Mouse (Mus musculus) left cerebral cortex, postnatal 14 days (tissue): ENCODE measurements around the gene Ttc7b. TPM values are rescaled to one million over a fixed set of nuclear protein-coding genes. Genes with fewer than 3 reads are reported as not detected.

Source experiments
- DNase-seq, 2 experiments: peaks; one replicate each; pipeline ENCODE4 v3.0.0; 2021 to 2022; ENCODE audit warnings: low spot score in 2 of 2, mixed read lengths in 1 of 2
- intact Hi-C: fragments of 180-260 bp; cut with DNase I; formaldehyde crosslinking; loops from one replicate; pipeline ENCODE4 v1.15.1; 2025
- total RNA-seq, 2 experiments: library from RNA; stranded (reverse); gene quantifications; 2 replicates each; pipeline ENCODE4 v1.2.3; 2021

The Ttc7b gene
- total RNA-seq, 2 experiments from 2014 or later, result 178 to 200 TPM

- intact Hi-C loops, result no loop called here
- DNase-seq, result no peak
Measured at GRCm38 (mm10) chr12:100372015-100372414, 148.6 kb downstream of the Ttc7b start.

DNA sequence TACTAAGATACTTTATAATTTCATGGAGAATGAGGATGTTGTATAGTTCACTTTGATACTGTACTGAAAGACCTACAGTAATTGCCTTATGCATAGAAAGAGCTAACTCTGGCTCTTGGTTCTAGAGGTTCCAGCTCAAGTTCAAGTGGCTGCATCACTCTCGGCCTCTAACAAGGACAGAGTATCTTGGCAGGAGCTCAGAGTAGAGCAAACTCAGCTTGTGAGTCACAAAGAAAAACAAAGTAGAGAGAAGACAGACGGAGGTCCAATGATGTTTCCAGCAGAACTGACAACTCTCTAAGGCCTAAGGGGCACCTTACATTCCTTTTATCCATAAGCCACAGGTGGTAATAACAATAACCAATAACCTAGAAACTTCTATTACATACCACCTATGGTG lies 150.8 kb downstream of the Ttc7b start:
- DNase-seq, result no peak
- intact Hi-C loops, result no loop called here

DNA sequence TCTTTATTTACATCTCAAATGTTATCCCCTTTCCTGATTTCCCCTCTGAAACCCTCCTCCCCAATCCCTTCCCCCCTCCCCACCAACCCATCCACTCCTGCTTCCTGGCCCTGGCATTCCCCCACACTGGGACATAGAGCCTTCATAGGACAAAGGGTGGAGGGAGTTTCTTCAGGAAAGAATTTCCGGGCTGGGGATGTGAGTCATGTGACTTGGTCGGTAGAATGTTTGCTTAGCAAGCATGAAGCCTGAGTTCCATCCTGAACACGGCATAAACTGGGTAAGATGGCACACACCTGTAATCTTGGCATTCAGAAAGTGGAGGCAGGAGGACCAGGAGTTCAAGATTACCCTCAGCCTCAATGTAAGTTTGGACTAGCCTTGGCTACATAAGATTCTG lies 151.4 kb downstream of the Ttc7b start:
- DNase-seq, result no peak
- intact Hi-C loops, result no loop called here

DNA sequence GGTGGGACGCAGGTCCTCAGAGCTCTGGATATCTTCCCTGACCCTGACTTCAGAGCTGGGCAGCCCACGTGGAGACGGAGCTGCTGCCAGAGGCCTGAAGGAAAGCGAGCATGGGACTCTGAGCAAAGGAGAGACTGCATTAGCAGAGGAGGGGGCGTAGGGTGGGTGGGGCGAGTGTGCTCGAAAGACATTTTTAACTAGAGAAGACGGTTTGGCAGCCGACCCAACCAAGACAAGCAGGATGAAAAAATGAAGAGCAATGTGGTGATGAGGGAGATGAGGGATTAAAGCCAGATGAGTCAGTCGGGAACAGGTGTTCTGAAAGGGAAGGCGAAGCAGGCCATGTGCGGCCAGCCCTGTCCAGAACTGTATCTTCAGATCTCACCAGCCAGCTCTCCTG lies 159.3 kb downstream of the Ttc7b start:
- intact Hi-C loops, result no loop called here
- DNase-seq, result peak; percentile 81 to 90

DNA sequence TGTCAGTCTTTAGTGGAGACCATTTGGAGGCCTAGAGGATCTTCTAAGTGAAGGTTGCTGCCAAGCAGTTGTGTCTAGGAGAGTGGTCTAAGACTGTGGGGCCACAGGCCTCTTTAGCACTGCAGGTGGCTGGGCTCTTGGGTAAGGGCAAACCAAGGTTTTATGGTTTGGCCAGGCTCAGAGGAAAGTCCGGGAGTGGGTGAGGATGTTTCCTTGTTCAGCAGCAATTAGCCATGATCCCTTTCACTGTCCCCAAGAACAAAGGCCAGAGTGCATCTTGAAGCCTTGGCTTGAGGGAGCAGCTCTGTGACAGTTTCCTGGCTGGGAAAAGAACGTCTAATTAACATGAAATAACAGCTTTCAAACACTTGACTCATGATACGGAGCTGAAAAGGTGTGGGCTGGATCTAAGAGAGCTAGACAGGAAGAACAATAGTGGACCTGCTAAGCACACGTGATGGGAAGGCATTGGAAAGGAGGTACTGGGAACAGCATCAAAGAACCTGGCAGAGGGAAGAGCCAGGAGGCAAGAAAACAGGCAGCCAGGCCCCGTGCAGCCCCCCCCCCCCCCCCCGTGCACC lies 162.5 kb downstream of the Ttc7b start:
- no peak for DNase-seq
- intact Hi-C loops, result no loop called here

- intact Hi-C loops, result no loop called here
- DNase-seq, result no peak
Measured at GRCm38 (mm10) chr12:100356407-100356806, 164.2 kb downstream of the Ttc7b start.

- intact Hi-C loops, result no loop called here
- no peak for DNase-seq
Measured at GRCm38 (mm10) chr12:100355565-100355964, 165.1 kb downstream of the Ttc7b start.

DNA sequence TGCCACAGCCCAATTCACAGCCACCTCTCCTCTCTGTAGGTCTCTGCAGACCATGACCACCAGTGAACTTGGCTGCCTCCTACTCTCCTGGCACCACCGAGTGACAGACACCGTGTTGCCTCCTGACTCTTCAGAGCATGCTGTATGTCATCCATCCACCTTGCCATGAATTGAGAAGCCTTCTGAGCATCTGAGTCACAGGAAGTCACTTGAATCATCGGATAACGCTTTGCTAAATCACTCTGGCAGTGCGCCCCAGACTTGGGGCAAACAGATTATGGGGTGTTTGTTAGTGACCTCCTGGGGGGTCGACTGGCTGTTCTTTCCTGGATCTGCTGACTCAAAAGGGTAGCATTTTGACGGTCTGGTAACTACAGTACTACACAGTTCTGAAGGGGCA lies 166.7 kb downstream of the Ttc7b start:
- intact Hi-C loops, result loop anchor here (5.0 kb wide), 2 partner anchors 87 to 213 kb away; no protein-coding TSS in a partner anchor
- no peak for DNase-seq

DNA sequence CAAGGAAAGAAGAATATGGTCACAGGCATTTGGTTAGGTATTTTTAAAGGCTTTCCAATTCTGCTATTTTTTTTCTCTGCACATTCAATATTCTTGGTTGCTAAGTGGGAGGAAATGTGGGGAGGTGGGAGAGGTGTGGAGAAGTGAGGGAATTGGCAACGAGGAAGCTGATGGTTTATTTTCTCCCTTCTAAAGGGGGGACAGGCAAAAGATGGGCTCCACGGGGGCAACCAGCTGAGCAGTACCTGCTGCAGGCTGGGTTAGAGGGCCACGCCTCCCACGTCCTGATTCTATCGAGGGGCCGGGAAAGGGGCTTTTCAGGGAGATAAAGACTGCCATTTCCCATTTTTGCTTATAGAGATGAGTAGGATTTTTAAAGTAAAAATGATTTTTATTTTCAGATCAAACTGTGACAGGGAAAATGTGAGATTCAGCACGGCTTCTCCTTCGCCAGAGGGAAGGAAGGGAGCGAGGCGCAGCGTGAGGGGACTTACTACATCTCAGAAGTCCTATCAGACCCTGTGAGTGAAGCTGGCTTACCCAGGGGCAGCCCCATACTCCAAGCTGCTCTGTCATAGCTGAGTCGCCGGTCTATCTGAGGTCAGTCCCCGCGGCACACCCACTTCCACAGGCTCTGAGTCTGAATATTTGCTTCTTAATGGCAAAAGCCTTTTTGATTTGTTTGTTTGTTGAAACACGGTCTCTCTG lies 167.4 kb downstream of the Ttc7b start:
- DNase-seq, result no peak
- intact Hi-C loops, result loop anchor here (5.0 kb wide), 2 partner anchors 86 to 214 kb away; no protein-coding TSS in a partner anchor

DNA sequence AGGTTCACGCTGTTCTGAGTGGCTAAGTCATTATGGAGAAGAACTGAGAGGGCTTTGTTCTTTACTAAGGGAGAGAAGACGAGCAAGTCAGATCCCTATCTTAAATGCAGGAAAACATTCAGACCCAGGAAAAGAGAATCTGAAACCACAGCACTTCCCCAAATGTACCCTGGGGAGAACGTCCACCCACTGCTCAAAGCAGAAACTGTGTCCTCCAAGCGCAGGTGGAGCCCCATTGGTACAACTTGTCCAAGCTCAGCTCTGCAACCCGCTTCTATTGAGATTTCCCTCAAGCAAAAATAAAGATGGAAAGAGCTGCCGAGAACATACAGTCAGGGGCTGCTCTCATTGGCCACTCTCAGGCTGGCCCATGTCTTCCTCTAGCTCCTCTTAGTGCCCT lies 168.5 kb downstream of the Ttc7b start:
- intact Hi-C loops, result loop anchor here (5.0 kb wide), 2 partner anchors 85 to 215 kb away; no protein-coding TSS in a partner anchor

DNA sequence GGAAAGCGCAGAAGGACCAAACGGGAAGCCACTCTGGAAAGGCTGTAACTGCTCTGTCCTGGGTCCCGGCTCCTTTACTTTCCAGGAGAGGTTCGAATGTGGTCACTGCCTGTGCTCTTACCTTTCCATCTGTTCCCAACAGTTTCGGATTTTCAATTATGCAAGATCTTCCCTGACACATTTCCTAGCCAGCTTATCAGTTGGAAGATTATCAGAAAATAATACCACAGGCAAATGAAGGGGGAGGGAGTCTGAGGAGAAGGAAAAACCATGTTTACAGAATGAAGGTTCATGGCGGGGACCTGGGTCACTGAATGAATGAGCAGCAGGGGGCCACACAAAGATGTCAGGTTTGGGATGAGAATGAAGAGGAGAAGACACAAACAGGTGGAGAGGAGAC lies 177.1 kb downstream of the Ttc7b start:
- no peak for DNase-seq
- intact Hi-C loops, result no loop called here

More for the DNA sequence above, 168.5 kb downstream of the Ttc7b start:
- DNase-seq, result no peak

DNA sequence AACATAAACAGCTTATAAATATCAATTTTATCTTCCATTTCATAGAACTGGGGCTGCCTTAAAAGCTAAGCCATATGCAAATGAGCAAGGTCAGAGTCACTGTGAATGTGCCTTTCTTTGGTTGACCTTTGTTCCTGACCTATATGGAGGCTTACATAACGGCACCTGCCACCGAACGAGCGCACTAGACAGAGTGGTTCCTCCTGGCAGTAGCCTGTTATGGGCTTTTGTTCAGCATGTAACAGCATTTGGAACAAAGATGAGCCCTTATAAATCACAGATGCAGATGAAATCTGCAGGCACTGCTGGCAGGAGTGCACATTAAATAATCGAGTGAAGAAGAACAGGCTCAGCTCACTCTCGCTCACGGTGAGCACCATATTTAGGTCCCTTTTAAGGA lies 179.0 kb downstream of the Ttc7b start:
- intact Hi-C loops, result no loop called here
- DNase-seq, result no peak

- intact Hi-C loops, result no loop called here
Measured at GRCm38 (mm10) chr12:100340901-100341460, 179.6 kb downstream of the Ttc7b start.

GRCm38 (mm10) chr12:100338055-100338454 lies 182.6 kb downstream of the Ttc7b start:
- intact Hi-C loops, result loop anchor here (5.0 kb wide), 1 partner anchor 136 kb away; no protein-coding TSS in a partner anchor

More at GRCm38 (mm10) chr12:100340901-100341460, 179.6 kb downstream of the Ttc7b start:
- no peak for DNase-seq

DNA sequence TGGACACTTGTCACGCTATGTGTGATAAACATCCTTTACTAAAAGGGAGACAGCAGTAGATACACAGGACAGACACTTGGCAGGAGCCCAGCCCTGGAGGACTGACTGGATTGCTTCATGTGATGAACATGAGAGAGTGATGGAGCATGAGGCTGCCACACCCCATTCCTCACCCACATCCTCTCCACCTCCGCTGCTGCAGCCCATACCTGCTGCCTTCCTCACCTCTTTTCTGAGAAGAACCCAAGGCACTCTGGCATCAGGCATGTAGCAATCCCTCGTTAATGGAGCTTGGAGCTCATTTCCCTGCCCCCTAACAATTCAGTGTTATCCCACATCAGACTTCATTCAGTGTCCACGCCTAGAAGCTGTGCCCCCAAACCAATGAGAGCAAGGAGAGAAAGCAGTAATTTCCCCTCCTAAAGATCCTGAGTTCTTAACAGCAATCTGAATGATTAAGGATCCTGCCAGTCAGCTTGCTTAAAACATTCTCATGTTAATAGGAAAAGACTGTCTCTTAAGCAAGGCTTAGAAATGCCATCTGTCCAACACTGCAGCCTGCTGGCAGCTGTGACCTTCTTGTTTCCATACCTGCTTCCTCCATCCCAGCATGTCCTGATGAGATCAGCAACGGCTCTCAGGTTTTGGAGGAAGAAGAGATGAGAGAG lies 183.1 kb downstream of the Ttc7b start:
- DNase-seq, result no peak
- intact Hi-C loops, result loop anchor here (5.0 kb wide), 1 partner anchor 135 kb away; no protein-coding TSS in a partner anchor

More at GRCm38 (mm10) chr12:100338055-100338454, 182.6 kb downstream of the Ttc7b start:
- DNase-seq, result no peak

DNA sequence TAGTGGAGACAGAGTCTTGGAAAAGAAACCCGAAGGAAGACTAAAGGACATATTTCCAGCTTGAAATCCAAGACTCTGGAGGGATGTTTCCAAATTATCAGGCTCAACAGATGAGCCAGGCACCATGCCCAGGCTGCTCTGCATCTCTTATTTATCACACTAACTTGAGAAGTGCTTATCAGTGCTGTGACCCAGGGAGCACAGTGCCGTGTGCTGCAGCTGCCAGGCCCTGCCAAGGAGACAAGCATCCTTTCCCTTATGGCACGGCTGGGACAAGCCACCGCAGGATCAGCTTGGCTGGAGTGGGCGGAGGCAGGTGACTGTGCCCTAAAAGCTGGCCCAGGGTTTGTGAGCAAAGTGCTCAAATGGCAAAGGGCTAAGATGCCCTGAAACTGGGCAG lies 184.4 kb downstream of the Ttc7b start:
- no peak for DNase-seq
- intact Hi-C loops, result loop anchor here (5.0 kb wide), 1 partner anchor 134 kb away; no protein-coding TSS in a partner anchor

DNA sequence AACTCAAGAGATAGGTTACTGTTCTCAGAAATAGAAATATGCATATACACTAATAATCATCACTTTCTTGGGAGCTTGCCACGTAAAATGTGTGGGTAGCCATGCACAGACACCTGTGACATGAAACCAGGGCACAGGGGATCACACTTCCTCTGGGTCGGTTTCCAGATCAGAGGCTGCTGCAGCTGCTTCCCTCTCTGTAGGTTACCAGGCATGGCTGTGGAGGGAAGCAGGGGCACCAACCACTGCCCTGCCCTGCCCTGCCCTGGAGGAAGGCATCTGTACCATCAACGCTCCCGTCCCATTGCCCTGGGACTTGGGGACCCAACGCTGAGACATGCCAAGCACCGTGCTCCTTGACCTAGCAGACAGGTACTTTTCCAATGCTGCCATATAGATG lies 188.8 kb downstream of the Ttc7b start:
- no peak for DNase-seq
- intact Hi-C loops, result no loop called here

DNA sequence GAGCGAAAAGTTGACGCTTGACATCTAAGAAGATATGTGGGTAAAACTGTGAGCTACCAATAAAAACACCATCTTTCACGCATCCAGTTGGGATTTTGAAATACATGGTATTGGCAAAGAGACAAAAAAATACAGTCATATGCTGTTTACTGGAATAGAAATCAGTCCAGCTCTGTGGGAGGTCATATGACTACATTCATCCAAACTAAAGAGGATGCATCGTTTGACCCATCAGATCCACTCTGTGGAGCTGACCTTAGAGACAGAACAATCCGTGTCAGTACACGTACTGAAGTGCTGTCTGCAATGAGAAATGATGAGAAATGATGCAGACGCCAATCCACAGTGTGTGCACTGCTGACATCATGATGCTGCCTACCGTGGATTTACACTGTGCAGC lies 190.4 kb downstream of the Ttc7b start:
- no peak for DNase-seq
- intact Hi-C loops, result no loop called here

DNA sequence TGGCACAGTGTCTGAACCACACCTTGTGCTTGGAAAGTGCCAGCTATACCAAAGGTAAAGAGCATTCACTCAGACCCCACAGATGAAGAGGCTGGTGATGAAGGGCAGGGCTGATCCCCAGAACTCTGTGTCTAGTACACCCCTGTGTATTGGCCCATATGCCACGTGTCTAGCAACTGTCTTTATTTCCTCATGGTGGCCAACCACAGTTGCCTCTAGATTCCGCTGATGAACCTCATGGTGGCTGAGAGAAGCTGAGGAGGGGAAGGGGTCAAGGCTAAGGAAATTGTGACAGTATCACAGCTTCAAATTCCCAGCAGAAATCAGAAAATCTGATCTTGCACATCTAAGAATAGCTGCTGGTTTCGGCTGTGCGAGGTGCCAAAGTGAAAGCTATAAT lies 191.6 kb downstream of the Ttc7b start:
- no peak for DNase-seq
- intact Hi-C loops, result no loop called here

- no peak for DNase-seq
- intact Hi-C loops, result no loop called here
Measured at GRCm38 (mm10) chr12:100328557-100328956, 192.1 kb downstream of the Ttc7b start.
